Mouse (Mus musculus) pancreas, adult 10 weeks (tissue): Measurements from ENCODE around the gene Cnfn. TPM values are rescaled to one million over a fixed set of nuclear protein-coding genes. Genes with fewer than 3 reads are reported as not detected.

Source experiments
- polyA plus RNA-seq: library from polyadenylated mRNA; stranded (reverse); fragments of 350-450 nt; fragmentation: Illumina TruSeq; extraction: RNeasy Lipid Tissue Mini Kit (QIAGEN cat#74804); gene quantifications from one replicate; pipeline ENCODE4 v1.2.3, GENCODE M21; 2015; ENCODE audit warnings: low read depth, low replicate concordance; ENCODE audit not compliant: insufficient read depth

Gene Cnfn
- polyA plus RNA-seq, result not detected

GRCm38 (mm10) chr7:25369058-25369749 lies at the start of gene Cnfn:
Cnfn (minus strand) TSS chr7:25369724.

GRCm38 (mm10) chr7:25412833-25413441 lies 43.4 kb upstream of the Cnfn start, which contains the start of gene Cxcl17:
Cxcl17 (minus strand) TSS chr7:25412886.

GRCm38 (mm10) chr7:25398610-25399009 lies 29.1 kb upstream of the Cnfn start, which contains the start of gene Lipe:
Lipe (minus strand) TSS chr7:25398710.

Other genes with a start within 250 kb of the Cnfn start
- 0.26 TPM for gene Pou2f2, start 190.0 kb downstream of the Cnfn start, polyA plus RNA-seq
- 6.1 TPM for gene Dedd2, start 149.1 kb downstream of the Cnfn start, polyA plus RNA-seq
- 1.8 TPM for gene Zfp526, start 148.3 kb downstream of the Cnfn start, polyA plus RNA-seq
- gene Gsk3a, start 131.9 kb downstream of the Cnfn start, polyA plus RNA-seq, result 17.3 TPM
- gene Erf, start 119.0 kb downstream of the Cnfn start, polyA plus RNA-seq, result 6.1 TPM
- 36.6 TPM for gene Cic, start 102.0 kb downstream of the Cnfn start, polyA plus RNA-seq
- gene Pafah1b3, start 71.7 kb downstream of the Cnfn start, polyA plus RNA-seq, result 6.7 TPM
- not detected for gene Prr19, start 68.3 kb downstream of the Cnfn start, polyA plus RNA-seq
- 0.72 TPM for gene Tmem145, start 63.6 kb downstream of the Cnfn start, polyA plus RNA-seq
- gene Megf8, start 52.6 kb downstream of the Cnfn start, polyA plus RNA-seq, result 9.3 TPM
- 22.6 TPM for gene Lipe, start 29.0 kb upstream of the Cnfn start, polyA plus RNA-seq
- gene Cxcl17, start 43.2 kb upstream of the Cnfn start, polyA plus RNA-seq, result not detected
- 10.8 TPM for gene Ceacam1, start 107.9 kb upstream of the Cnfn start, polyA plus RNA-seq
- gene Ceacam2, start 170.1 kb upstream of the Cnfn start, polyA plus RNA-seq, result not detected
- not detected for gene Erich4, start 246.2 kb upstream of the Cnfn start, polyA plus RNA-seq
- 14.6 TPM for gene Dmac2, start 249.7 kb upstream of the Cnfn start, polyA plus RNA-seq